Mouse (Mus musculus) gastrocnemius, postnatal 25 days (tissue): ENCODE measurements around the gene Mrps23. TPM values are rescaled to one million over a fixed set of nuclear protein-coding genes. Genes with fewer than 3 reads are reported as not detected.
"Not testable (repeated sequence)": the region's sequence is repeated elsewhere in the genome, so short reads cannot be mapped to it uniquely, and the experiment has no call there.

Experiments used
- DNase-seq: peaks from one replicate; pipeline ENCODE4 v3.0.0; 2022
- total RNA-seq, 2 experiments: library from RNA; stranded (reverse); gene quantifications; 1 replicate in 1 of 2; 2 replicates in 1 of 2; pipeline ENCODE4 v1.2.3; 2021

Gene Mrps23
- total RNA-seq, 2 experiments from 2014 or later: 126 to 133 TPM

GRCm38 (mm10) chr11:88173386-88174025, 30.7 kb upstream of the Mrps23 start:
- DNase-seq: no peak

GRCm38 (mm10) chr11:88180467-88180958, 23.7 kb upstream of the Mrps23 start:
- peak; percentile 83 for DNase-seq

DNA sequence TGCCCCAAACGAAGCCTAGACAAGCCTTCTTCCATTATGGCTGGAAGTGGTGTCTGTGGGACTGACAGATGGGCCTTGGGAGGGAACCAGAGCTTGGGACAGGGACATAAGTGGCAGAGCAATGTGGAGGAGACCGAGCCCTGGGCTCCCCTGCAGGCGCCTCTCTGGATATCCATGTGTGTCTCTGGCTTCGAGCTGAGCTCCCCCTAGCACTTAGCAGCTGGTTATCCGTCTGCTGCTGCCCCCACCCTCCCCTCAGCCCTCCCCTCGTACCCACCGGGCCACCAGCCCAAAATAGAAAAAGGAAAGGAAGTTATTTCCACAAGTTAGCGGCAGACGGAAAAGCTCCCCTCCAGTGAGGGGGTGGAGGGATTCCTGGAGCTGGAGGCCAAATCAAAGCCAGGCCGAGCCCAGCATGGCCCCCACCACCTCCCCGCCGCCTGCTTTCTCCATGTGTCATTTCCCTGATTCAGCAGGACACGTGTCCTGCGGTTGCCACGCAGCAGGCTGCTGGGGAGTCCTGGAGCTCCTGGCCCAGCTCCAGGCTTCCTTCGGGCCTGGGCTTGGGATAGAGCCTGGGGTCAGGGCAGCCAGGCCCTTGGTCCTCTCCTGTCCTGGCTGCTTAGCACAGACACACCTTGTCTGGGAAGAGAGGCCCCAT, 23.1 kb upstream of the Mrps23 start:
- DNase-seq: peak; percentile 88

- DNase-seq: no peak
Observed at GRCm38 (mm10) chr11:88184632-88185180, 19.5 kb upstream of the Mrps23 start.

- no peak for DNase-seq
Observed at GRCm38 (mm10) chr11:88186078-88186946, 17.9 kb upstream of the Mrps23 start.

DNA sequence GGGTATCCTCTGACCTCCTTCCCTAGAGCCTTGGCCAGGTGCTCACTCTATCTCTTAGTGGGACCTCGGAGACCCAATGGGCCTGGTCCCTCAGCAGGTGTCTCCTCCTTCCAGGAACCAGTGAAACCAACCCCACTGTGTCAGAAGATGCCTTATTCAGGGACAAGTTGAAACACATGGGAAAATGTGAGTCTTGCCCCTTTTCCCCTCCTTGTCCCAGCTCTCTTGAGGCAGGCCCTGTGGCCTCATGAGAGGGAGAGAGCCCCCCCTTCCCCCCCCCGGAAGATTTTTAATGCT, 17.3 kb upstream of the Mrps23 start:
- DNase-seq: no peak

GRCm38 (mm10) chr11:88187417-88188133, 16.6 kb upstream of the Mrps23 start:
- DNase-seq: peak; percentile 92

DNA sequence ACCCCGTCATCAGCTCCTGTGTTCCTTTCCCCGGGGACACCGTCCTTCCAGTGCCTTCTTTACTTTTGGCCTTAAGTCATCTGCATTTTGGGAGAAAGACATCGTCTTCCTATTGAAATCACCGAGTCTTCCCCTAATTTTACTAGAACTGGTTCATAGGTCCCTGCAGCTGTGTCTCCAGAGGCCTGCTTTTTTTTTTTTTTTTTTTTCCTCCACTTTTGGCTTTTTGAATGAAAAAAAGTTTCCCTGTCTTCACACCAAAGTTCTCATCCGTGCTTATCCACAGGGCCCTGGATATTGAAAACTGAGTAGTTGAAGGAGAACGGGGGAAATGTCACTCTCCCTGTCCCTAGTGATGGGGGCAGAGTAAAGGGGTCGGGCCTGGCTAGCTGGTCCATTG, 16.0 kb upstream of the Mrps23 start:
- DNase-seq: no peak

DNA sequence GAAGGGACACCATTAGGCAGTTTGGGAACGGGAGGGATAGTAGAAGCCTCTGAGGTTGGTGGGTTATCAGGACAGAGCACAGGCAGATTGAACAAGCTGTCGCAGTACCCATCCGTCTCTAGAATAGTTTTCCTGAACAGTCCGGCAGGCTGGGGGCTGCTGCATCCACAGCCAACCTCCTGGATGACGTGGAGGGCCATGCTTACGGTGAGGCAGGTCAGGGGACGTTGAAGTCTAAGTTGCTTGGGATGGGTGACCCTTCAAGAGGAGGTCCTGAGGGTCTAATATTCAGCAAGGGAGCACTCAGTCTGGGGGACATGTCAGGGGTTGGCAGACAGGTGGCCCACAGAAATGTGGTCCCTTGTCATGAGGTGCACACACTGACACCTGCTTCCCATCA, 15.6 kb upstream of the Mrps23 start:
- DNase-seq: no peak

- no peak for DNase-seq
Observed at GRCm38 (mm10) chr11:88192595-88192994, 11.6 kb upstream of the Mrps23 start.

DNA sequence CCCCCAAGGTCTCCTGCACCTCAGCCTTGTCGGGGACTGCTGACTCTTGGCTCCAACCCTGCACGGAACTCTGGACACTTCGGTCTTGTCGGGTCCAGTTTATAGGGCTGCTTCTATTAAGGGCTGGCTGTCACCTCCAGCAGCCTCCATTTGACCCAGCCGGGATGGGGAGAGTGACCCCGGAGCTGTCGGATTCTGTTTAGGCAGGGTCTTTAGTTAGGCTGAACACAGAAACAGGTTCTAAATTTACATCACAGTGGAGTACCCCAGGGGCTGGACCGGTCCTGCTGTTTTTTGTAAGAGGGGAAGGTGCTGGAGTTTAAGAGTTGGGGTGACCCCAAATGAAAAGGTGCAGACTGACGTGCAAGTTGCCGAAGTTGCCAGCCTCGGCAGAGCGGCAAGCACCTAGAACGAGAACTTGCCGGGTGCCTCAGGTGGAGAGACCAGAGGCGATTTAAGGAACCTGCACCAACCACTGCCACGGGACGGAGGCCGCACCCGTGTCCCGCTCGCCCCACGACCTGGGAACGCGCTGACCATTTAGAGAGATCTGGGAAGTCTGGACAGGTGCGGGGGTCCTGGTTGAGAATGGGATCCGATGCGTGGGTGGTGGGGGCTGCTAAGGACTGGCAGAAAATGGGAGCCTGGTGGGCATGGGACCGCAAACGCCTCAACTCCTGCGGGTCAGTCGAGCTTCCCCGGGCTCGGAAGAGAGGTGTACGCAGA, 10.9 kb upstream of the Mrps23 start:
- no peak for DNase-seq

- DNase-seq: no peak
Observed at GRCm38 (mm10) chr11:88193824-88194696, 10.1 kb upstream of the Mrps23 start.

GRCm38 (mm10) chr11:88195699-88196098, 8.5 kb upstream of the Mrps23 start:
- DNase-seq: not testable (repeated sequence)

DNA sequence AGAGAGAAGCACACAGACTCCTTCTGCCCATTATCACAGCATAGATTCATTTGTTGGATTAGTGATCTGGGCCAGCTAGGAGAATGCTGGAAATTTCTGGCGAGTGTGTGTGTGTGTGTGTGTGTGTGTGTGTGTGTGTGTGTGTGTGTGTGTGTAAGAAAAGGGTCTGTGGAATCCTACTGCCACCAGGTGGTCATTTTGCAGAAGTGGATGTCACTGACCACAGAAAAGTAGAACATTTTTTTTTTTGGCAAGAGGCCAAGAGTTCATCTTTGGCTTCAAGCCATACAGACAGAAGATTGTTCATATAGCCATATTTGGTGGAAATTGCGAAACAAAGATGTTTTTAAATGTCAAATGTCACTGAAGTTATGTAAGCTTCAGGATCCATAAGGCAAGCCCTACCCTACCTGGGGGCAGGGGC, 7.0 kb upstream of the Mrps23 start:
- peak; percentile 44 for DNase-seq

- DNase-seq: no peak
Observed at GRCm38 (mm10) chr11:88198223-88198622, 6.0 kb upstream of the Mrps23 start.

DNA sequence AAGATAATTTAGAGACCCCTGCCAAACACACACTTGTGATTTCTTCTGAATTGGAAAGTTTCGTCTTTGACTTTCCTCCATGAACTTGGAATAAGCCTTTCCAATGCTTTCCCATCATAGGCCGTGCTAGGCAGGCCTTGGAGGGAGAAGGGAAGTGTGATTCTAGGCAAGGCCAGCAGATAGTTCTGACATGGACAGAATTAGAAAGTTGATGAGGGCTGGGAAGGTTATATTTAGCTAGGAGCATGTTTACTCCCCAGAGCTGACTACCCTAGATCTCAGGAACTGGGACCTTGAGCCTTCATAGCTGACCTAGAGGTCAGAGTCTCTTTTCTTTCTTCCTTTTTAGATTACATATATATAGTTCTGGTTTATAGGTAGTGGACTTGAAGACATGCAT, 3.0 kb upstream of the Mrps23 start:
- no peak for DNase-seq

- no peak for DNase-seq
Observed at GRCm38 (mm10) chr11:88202077-88202476, 2.1 kb upstream of the Mrps23 start.

- no peak for DNase-seq
Observed at GRCm38 (mm10) chr11:88204593-88205368, 593 bp downstream of the Mrps23 start.

DNA sequence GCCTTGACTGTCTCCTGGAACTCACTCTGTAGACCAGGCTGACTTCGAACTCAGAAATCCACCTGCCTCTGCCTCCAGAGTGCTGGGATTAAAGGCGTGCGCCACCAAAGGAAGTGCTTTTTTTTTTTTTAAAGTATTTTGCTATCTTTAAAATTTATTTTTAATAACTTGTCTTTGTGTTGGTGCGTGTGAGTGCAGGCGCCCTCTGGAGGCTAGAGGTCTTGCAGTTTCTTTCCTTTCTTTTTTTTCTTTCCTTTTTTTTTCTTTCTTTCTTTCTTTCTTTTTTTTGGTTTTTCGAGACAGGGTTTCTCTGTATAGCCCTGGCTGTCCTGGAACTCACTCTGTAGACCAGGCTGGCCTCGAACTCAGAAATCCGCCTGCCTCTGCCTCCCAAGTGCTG, 2.4 kb downstream of the Mrps23 start:
- not testable (repeated sequence) for DNase-seq

GRCm38 (mm10) chr11:88207697-88208096, 3.5 kb downstream of the Mrps23 start:
- DNase-seq: no peak
